Mouse (Mus musculus): ENCODE measurements at regions not wholly inside any gene's neighbourhood (a gene's known extent, or its start where the extent isn't known, plus 50 kb on each side); places are given as distances from the start of the nearest gene placed in this dataset.

DNA sequence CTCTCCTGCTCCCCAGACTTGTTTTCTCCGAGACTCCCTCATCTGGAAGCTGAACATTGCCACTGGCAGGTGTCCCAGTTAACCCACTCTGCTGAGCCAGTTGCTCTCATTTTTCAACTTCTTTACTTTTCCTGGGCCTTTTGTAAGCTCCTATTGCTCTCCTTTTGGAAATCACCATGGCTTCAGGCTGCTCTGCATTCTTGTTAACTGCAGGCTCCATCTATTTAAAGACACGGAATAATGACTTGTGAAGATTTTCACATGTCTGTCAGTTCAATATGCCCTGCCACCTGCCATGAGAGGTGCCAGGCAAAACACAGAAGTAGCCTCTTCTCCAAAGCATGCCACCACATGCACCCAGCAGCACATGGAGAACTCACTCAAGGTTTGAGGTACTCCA is 1009.9 kb downstream of the Car8 start:
- H3K4me3 ChIP-seq (ENCODE audit: low read depth, low read length) = no peak overlapping the region
- no peaks in the 10 kb centered on the region for H3K27me3 ChIP-seq (ENCODE audit: control insufficient read depth, insufficient read depth, low read length)
- no peak for ATAC-seq (replicated peaks; ENCODE audit: insufficient number of reproducible peaks, low FRiP score, low TSS enrichment, low read depth)
- WGBS = 60% methylated on average over 2 of the region's 2 CpGs
- no peak overlapping the region for H3K4me2 ChIP-seq (ENCODE audit: low read depth, low read length)
- DNase-seq (ENCODE audit: low spot score) = no peak
- peaks cover 3% of the 10 kb centered on the region for H3K9me3 ChIP-seq (replicated peaks; ENCODE audit: control insufficient read depth, low read length)
- no peak overlapping the region for H3K9ac ChIP-seq (replicated peaks; ENCODE audit: low read length)
- H3K4me1 ChIP-seq (ENCODE audit: control insufficient read depth, insufficient read depth, low read length) = no peaks in the 10 kb centered on the region
- no peak overlapping the region for H3K27ac ChIP-seq (replicated peaks; ENCODE audit: low read depth, low read length)
- H3K36me3 ChIP-seq (replicated peaks; ENCODE audit: control insufficient read depth, insufficient read depth, low read depth, low read length) = no peaks in the 10 kb centered on the region

DNA sequence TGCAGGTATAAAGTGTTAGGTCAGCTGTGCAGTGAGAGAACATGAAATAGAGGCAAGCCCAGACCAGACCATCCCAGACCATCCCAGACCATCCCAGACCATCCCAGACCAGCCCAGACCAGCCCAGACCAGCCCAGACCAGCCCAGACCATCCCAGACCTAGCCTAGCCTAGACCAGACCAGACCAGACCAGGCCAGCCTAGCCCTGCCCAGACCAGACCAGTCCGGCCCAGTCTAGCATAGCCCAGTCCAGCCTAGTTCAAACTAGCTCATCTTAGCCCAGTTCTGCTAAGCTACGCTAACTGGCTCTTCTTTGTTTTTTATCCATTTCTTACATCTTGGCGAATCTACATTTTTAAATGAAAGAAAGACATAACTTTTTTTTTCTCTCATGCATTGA is 1015.9 kb downstream of the Car8 start:
- DNase-seq (ENCODE audit: low spot score) = no peak
- H3K4me1 ChIP-seq (ENCODE audit: control insufficient read depth, insufficient read depth, low read length) = no peaks in the 10 kb centered on the region
- no peak overlapping the region for H3K27ac ChIP-seq (replicated peaks; ENCODE audit: low read depth, low read length)
- no peak overlapping the region for H3K9ac ChIP-seq (replicated peaks; ENCODE audit: low read length)
- H3K4me2 ChIP-seq (ENCODE audit: low read depth, low read length) = no peak overlapping the region
- H3K36me3 ChIP-seq (replicated peaks; ENCODE audit: control insufficient read depth, insufficient read depth, low read depth, low read length) = no peaks in the 10 kb centered on the region
- no peaks in the 10 kb centered on the region for H3K27me3 ChIP-seq (ENCODE audit: control insufficient read depth, insufficient read depth, low read length)
- no peak overlapping the region for H3K4me3 ChIP-seq (ENCODE audit: low read depth, low read length)
- ATAC-seq (replicated peaks; ENCODE audit: insufficient number of reproducible peaks, low FRiP score, low TSS enrichment, low read depth) = no peak; the same call in 1 of the 2 replicates
- 92% methylated on average over 3 of the region's 3 CpGs for WGBS
- H3K9me3 ChIP-seq (replicated peaks; ENCODE audit: control insufficient read depth, low read length) = no peaks in the 10 kb centered on the region

DNA sequence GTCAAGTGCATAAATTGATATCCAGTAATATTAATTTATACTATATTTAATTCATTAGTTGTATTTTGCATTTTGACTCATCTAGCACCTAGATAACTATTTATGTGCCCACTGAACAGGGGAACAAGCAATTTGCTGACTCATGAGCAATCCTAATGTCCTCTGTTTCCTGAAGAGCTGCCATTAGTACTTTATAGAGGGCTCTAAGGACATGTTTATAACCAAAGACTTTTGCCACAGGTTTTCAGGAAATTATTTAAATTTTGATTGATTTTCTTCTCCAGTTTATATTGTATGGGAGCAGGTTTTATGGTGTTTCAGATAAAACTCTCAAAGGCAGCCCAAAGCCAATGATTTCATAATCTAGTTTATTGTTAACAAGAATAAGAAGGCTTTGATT is 1018.4 kb downstream of the Car8 start:
- Histone ChIP-seq H3K27me3 (ENCODE audit: control insufficient read depth, insufficient read depth, low read length) (no peaks in the 10 kb centered on the region), H3K4me3 (ENCODE audit: low read depth, low read length) (no peak overlapping the region), H3K9me3 (replicated peaks; ENCODE audit: control insufficient read depth, low read length) (no peaks in the 10 kb centered on the region), H3K9ac (replicated peaks; ENCODE audit: low read length) (no peak overlapping the region), H3K27ac (replicated peaks; ENCODE audit: low read depth, low read length) (no peak overlapping the region), H3K4me1 (ENCODE audit: control insufficient read depth, insufficient read depth, low read length) (no peaks in the 10 kb centered on the region), H3K36me3 (replicated peaks; ENCODE audit: control insufficient read depth, insufficient read depth, low read depth, low read length) (no peaks in the 10 kb centered on the region), H3K4me2 (ENCODE audit: low read depth, low read length) (no peak overlapping the region)
- ATAC-seq (replicated peaks; ENCODE audit: insufficient number of reproducible peaks, low FRiP score, low TSS enrichment, low read depth) (no peak), DNase-seq (ENCODE audit: low spot score) (no peak)

DNA sequence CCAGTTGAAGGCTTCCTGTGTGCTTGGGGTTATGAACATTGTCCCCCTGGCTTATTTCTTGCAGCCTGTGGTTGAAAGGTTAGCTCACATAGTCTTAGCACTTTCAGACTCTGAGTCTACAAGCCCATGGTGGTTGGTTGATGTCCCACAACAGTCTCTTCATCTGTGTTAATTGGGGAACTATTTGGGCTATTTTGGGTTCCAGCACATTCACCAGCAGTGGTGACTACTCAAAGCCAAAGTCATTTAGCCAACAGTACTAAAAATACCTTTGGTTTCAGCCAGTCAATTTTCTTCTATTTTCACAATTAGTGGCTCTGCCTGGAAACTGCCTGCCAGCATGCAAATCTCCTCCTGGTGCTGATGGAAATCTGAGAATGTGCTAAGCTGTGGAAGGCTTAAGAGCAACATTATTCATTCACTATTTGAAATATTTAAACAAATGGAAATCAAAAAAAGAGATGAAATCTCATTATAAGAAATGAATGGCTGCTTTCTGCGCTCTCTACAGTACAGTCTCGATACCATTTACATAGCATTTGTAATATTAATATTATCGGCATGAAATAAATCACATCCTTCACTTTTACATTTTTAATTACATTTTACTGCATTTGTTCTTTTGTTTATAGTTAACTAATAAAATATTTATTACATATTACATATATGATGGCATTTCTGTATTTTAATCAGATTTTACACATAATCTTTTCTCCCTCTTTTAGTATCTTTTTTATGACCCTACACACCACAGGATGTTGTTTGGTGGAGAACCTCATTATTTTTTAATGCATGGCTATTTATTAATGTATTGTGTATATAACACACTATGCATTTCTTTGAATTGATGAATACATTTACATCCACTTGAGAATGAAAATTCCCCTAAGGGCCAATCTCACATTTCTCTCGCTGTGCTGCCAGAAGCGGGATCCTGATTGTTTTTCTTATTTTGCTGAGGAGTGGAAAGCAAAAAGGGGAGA is 1023.5 kb downstream of the Car8 start:
- no peak overlapping the region for H3K27ac ChIP-seq (replicated peaks; ENCODE audit: low read depth, low read length)
- no peaks in the 10 kb centered on the region for H3K9me3 ChIP-seq (replicated peaks; ENCODE audit: control insufficient read depth, low read length)
- DNase-seq (ENCODE audit: low spot score) = no peak
- no peaks in the 10 kb centered on the region for H3K27me3 ChIP-seq (ENCODE audit: control insufficient read depth, insufficient read depth, low read length)
- no peaks in the 10 kb centered on the region for H3K36me3 ChIP-seq (replicated peaks; ENCODE audit: control insufficient read depth, insufficient read depth, low read depth, low read length)
- H3K4me3 ChIP-seq (ENCODE audit: low read depth, low read length) = no peak overlapping the region
- WGBS = 67% methylated on average over 5 of the region's 5 CpGs
- H3K9ac ChIP-seq (replicated peaks; ENCODE audit: low read length) = no peak overlapping the region
- H3K4me1 ChIP-seq (ENCODE audit: control insufficient read depth, insufficient read depth, low read length) = no peaks in the 10 kb centered on the region
- ATAC-seq (replicated peaks; ENCODE audit: insufficient number of reproducible peaks, low FRiP score, low TSS enrichment, low read depth) = no peak
- H3K4me2 ChIP-seq (ENCODE audit: low read depth, low read length) = no peak overlapping the region

DNA sequence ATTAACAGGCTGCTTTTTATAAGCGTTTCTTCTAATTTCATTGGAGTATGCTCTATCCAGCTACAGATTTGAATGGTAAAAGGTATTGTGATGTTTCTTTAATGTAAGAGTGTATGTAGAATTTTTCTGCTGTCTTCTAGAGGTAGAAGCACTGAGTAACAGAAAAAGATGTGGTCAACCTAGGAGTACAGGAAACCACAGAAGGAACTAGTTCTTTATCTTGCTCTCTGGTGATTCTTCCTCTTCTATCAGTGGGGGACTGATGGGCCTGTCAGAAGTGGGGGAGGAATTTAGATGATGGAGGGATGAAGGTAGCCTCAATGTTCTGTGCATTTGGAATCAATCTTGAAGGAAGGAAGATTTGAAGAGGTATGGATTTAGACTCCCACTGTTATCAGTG is 1031.9 kb downstream of the Car8 start:
- 85% methylated on average over 1 of the region's 1 CpGs for WGBS
- ATAC-seq (replicated peaks; ENCODE audit: insufficient number of reproducible peaks, low FRiP score, low TSS enrichment, low read depth) = no peak
- Histone ChIP-seq H3K4me3 (ENCODE audit: low read depth, low read length) (no peak overlapping the region), H3K4me2 (ENCODE audit: low read depth, low read length) (no peak overlapping the region), H3K27ac (replicated peaks; ENCODE audit: low read depth, low read length) (no peak overlapping the region), H3K4me1 (ENCODE audit: control insufficient read depth, insufficient read depth, low read length) (no peaks in the 10 kb centered on the region), H3K36me3 (replicated peaks; ENCODE audit: control insufficient read depth, insufficient read depth, low read depth, low read length) (no peaks in the 10 kb centered on the region), H3K9me3 (replicated peaks; ENCODE audit: control insufficient read depth, low read length) (no peaks in the 10 kb centered on the region), H3K9ac (replicated peaks; ENCODE audit: low read length) (no peak overlapping the region), H3K27me3 (ENCODE audit: control insufficient read depth, insufficient read depth, low read length) (no peaks in the 10 kb centered on the region)
- DNase-seq (ENCODE audit: low spot score) = no peak

DNA sequence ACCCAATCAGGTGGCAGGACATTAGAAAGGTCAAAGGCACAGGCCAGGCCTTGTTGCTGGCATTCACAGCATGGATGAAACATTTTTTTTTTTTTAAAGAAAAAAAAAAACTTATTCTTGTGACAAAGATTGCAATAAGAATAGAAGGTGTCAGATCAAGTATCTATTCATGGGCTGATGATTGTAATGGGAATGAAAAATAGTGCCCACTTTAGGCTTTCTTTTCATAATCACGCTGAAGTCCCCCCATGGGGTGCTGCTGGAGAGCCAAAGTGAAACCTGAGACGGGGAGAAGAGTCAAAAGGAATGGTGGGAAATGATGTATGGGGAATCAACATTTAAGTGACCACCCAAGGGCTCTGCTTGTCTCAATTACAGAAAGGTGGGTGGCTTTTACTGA is 1037.0 kb downstream of the Car8 start:
- Histone ChIP-seq H3K9ac (replicated peaks; ENCODE audit: low read length) (no peak overlapping the region), H3K4me1 (ENCODE audit: control insufficient read depth, insufficient read depth, low read length) (no peaks in the 10 kb centered on the region), H3K9me3 (replicated peaks; ENCODE audit: control insufficient read depth, low read length) (no peaks in the 10 kb centered on the region), H3K4me3 (ENCODE audit: low read depth, low read length) (no peak overlapping the region), H3K4me2 (ENCODE audit: low read depth, low read length) (no peak overlapping the region), H3K36me3 (replicated peaks; ENCODE audit: control insufficient read depth, insufficient read depth, low read depth, low read length) (no peaks in the 10 kb centered on the region), H3K27ac (replicated peaks; ENCODE audit: low read depth, low read length) (no peak overlapping the region), H3K27me3 (ENCODE audit: control insufficient read depth, insufficient read depth, low read length) (no peaks in the 10 kb centered on the region)
- no peak for ATAC-seq (replicated peaks; ENCODE audit: insufficient number of reproducible peaks, low FRiP score, low TSS enrichment, low read depth)
- WGBS = 22% methylated on average over 2 of the region's 2 CpGs
- DNase-seq (ENCODE audit: low spot score) = peak; percentile 20

DNA sequence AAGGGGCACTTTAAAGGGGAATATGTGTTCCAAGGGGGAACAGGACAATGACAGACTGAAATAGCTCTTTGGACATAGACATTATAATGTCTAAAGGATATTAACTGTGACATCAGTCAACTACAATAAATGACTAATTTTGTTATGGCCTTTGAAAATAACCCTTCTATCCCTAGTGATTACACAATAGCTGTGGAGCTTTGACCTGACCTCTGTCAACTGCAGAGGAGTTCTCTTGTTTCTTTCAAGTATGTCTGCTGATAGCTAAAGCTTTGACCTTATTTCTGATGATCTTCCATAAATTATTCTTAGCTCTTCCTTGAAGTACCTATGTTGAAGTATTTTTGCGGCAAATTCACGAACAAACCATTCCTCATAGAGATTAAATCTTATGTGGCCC is 1038.9 kb downstream of the Car8 start:
- no peak overlapping the region for H3K9ac ChIP-seq (replicated peaks; ENCODE audit: low read length)

DNA sequence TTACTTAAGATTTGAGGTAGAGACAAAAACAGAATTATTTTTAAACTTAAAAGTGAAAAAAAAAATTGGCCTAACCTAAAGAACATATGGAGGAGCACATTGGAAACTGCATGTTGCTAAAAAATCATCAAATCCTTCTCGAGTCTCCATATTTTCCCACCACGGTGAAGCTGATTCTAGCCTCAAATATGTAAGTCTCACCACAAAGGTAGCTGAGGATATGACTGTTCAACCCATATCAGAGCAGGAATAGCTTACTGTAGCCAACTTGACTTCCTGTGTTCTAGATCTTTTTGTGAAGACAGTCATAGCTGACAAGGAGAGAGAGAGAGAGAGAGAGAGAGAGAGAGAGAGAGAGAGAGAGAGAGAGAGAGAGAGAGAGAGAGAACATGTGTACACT is 1039.8 kb downstream of the Car8 start:
- no peaks in the 10 kb centered on the region for H3K4me1 ChIP-seq (ENCODE audit: control insufficient read depth, insufficient read depth, low read length)
- H3K27ac ChIP-seq (replicated peaks; ENCODE audit: low read depth, low read length) = no peak overlapping the region
- 77% methylated on average over 2 of the region's 2 CpGs for WGBS
- no peaks in the 10 kb centered on the region for H3K9me3 ChIP-seq (replicated peaks; ENCODE audit: control insufficient read depth, low read length)
- no peaks in the 10 kb centered on the region for H3K36me3 ChIP-seq (replicated peaks; ENCODE audit: control insufficient read depth, insufficient read depth, low read depth, low read length)
- no peaks in the 10 kb centered on the region for H3K27me3 ChIP-seq (ENCODE audit: control insufficient read depth, insufficient read depth, low read length)
- no peak overlapping the region for H3K4me2 ChIP-seq (ENCODE audit: low read depth, low read length)
- no peak overlapping the region for H3K9ac ChIP-seq (replicated peaks; ENCODE audit: low read length)
- no peak for DNase-seq (ENCODE audit: low spot score)
- no peak for ATAC-seq (replicated peaks; ENCODE audit: insufficient number of reproducible peaks, low FRiP score, low TSS enrichment, low read depth)
- no peak overlapping the region for H3K4me3 ChIP-seq (ENCODE audit: low read depth, low read length)

More for the DNA sequence above, 1038.9 kb downstream of the Car8 start:
- Histone ChIP-seq H3K27ac (replicated peaks; ENCODE audit: low read depth, low read length) (no peak overlapping the region), H3K9me3 (replicated peaks; ENCODE audit: control insufficient read depth, low read length) (no peaks in the 10 kb centered on the region), H3K4me1 (ENCODE audit: control insufficient read depth, insufficient read depth, low read length) (no peaks in the 10 kb centered on the region), H3K4me2 (ENCODE audit: low read depth, low read length) (no peak overlapping the region), H3K36me3 (replicated peaks; ENCODE audit: control insufficient read depth, insufficient read depth, low read depth, low read length) (no peaks in the 10 kb centered on the region), H3K27me3 (ENCODE audit: control insufficient read depth, insufficient read depth, low read length) (no peaks in the 10 kb centered on the region), H3K4me3 (ENCODE audit: low read depth, low read length) (no peak overlapping the region)
- 65% methylated on average over 2 of the region's 2 CpGs for WGBS
- DNase-seq (ENCODE audit: low spot score) (no peak), ATAC-seq (replicated peaks; ENCODE audit: insufficient number of reproducible peaks, low FRiP score, low TSS enrichment, low read depth) (no peak)

All from embryonic facial prominence, embryonic 11.5 days (tissue).